Mouse (Mus musculus): ENCODE data around the gene S1pr1.

S1pr1 gene

DNA sequence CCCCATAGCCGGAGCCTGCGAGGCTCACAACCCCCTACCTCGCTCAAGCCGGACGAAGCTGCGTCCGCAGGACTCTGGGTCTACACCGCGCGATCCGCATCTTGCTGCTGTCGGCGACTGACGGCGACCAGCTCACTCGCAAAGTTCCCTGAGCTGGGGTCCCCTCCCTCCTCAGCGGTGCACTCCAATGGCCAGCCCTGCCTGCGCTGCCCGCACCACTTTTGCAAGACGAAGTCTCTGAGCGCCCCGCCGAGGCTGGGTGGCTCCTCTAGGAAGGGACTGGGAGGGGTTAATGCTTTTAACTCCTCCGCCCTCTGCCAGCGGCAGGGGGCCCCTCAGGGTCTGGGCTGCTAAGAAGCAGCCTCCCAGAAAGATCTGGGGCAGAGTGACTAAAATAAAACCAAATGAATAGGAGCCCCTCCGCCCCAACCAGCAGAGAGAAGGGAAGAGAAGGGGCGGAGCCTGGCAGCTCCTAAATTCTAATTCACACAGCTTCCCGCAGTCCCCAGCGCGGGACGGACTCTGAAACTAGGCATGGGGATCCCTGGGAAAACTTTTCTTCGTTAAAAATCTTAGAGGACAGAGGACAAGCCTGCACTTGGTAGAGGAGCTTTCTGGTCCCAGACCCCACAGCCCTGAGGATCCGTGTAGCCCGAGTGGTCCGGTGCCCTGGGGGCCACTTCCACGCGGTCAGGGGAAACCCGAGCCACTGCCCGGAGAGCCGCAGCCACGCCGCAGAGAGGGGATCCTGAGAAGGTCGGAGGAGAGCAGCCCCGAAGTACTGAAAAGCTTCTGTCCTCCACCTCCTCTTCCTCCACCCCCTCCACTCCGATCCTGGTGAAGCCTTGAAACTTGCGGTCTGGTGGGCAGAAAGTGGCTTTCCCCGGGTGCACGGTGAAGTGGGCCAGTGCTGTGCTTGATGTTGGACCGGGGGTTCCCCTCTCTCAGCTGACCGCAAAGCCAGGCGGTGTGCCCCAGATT is at the start of gene S1pr1:
TSS of gene S1pr1 (minus strand) at position 402 of the 981 bp plus-strand sequence.
- peak; percentile 45 for DNase-seq

DNA sequence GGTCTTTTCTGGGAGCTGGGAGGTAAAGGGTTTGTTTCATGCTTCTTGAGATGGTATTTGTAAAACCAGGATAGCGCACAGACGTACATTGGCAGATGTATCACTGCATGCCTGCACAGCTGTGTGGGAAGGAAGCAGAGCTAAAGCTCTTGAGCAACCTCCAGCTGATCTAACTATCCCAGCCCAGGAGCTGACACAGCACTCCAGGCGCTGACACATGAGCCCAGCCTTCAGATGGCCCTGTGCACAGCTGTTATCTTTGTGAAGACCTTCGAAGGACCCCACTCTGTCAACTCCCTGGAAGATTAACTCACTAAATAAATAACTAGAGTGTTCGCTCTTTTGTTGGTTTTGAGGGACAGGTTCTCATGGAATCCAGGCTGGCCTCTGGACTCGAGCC is 48.4 kb upstream of the S1pr1 start:
- no peak for DNase-seq

- DNase-seq = no peak
Observed at GRCm38 (mm10) chr3:115762841-115763240, 48.0 kb upstream of the S1pr1 start.

GRCm38 (mm10) chr3:115759659-115760058 is 44.8 kb upstream of the S1pr1 start:
- DNase-seq = no peak

- DNase-seq = no peak
Observed at GRCm38 (mm10) chr3:115758455-115758912, 43.6 kb upstream of the S1pr1 start.

DNA sequence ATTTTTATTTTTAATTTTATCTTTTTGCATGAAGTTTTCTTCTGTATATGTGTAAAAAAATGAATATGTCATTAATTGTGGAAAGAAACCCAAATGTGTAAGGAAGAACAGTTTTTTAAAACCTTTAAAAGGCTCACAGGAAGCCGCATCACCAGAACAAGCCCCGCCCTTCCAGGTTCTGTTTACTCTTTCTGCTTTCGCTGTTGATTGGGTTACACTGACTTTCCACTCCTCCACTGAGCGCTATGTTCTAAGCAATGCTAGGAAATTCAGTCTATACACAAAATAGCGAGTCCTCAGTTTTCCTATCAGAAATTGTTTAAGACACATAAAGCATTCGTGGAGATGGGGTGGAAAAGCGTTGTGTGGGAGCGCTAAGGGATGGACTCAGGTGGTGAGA is 39.6 kb upstream of the S1pr1 start:
- no peak for DNase-seq

DNA sequence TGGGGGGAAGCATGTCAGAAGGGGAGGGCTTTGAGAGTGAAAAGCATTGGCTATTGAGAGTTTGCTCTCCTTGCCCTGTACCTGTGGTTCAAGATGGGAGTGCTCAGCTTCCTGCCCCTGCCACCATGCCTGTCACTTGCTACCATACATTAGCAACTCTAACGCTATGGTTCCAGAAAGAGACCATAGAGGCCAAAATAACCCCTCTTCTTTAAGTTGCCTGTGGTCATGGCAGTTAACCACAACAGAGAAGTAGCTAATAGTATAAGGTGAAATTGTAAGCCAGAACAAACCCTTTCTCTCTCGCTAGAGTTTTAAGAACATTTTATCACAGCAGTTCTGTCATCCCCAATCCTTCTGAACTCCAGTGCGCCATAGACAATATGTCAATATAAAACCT is 35.5 kb upstream of the S1pr1 start:
- no peak for DNase-seq

DNA sequence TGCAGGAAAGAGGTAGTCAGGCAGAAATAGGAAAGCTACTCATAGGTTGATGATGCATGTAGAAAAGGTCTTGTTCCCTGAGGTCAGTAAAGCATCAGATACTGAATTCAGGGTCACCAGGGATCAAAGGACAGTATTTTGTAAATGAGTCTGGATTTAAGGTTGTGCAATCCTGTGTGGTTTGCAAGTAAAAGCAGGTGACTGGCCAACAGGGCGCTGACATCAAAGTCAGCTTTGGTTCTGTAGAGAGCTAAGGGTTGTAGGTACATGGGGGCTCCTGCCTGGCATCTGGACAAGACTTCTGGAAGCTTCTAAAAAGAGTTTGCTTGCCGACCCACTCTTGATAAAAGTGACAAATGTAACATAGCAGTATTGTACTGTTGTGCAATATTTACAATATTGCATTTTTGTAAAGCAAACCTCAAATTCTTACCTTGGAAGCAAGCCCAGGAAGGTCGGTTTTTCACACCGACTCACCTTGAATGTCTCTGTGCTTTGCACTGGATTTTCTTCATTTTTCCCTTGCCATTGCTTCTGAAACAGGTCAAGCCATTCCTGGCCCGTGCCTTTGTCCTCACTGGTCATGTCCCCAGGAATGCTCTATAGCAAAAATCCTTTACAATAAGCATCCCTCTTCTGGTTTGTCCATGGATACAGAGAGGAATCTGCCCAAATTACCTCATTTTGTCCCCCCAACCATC is 33.6 kb upstream of the S1pr1 start:
- DNase-seq = no peak

GRCm38 (mm10) chr3:115746511-115746910 is 31.6 kb upstream of the S1pr1 start:
- no peak for DNase-seq

- DNase-seq = no peak
Observed at GRCm38 (mm10) chr3:115745088-115745487, 30.2 kb upstream of the S1pr1 start.

GRCm38 (mm10) chr3:115738524-115738923 is 23.7 kb upstream of the S1pr1 start:
- DNase-seq = no peak

- no peak for DNase-seq
Observed at GRCm38 (mm10) chr3:115737785-115738318, 23.0 kb upstream of the S1pr1 start.

DNA sequence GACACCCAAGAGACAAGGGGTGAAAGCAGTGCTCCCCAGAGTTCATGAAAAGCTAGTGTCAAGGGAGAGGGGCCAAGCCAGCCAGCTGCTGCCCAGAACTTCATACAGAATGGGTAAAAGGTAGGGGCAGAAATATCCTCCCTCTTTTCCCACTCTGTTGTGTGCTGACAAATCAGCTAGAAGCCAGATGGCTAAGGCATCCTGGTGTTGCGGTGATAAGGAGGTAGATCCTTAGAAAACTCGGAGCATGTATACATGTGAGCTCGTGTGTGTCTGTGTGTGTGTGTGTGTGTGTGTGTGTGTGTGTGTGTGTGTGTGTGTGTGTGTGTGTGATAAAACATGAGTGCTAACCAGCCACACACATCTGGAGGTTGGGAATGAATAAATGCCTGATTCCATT is 20.7 kb upstream of the S1pr1 start:
- DNase-seq = no peak

GRCm38 (mm10) chr3:115734841-115735240 is 20.0 kb upstream of the S1pr1 start:
- DNase-seq = no peak

GRCm38 (mm10) chr3:115730336-115730735 is 15.5 kb upstream of the S1pr1 start:
- DNase-seq = no peak

- no peak for DNase-seq
Observed at GRCm38 (mm10) chr3:115729187-115729586, 14.3 kb upstream of the S1pr1 start.

DNA sequence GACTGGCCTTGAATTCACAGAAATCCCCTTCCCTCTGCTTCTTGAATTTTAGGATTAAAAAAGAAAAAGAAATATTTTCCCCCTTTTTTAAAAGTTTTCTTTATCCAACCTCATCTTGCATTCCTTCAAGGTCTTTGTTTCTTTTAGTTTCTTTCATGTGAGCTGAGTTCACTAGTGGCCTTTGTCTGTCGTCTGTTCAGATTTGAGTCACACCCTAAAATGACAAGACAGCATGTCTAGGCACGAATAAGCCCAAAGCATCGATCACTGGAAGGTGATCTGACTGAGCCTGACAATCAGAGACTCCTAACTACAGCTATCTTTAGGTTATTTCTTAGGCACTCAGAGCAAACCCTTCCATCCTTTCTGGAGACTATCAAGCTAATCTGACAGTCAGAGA is 13.3 kb upstream of the S1pr1 start:
- no peak for DNase-seq

DNA sequence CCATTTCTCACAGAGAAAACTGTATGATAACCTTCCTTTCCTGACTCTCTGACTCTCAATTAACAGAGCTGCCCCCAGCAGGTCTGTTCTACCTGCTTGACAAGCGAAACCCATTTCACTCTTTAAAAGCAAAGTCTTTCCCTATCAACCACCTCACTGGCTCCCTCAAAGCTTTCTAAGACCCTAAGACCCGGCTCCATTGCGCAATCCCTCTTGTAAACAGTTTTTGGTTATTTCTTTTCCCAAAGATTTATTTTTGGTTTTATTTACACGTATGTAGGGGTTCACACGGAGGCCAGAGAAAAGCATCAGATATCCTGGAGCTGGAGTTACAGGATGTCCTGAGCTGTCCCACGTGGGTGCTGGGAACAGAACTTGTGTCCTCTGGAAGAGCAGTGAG is 4.0 kb upstream of the S1pr1 start:
- DNase-seq = no peak

GRCm38 (mm10) chr3:115715900-115716515 is 1.1 kb upstream of the S1pr1 start:
- DNase-seq = no peak

GRCm38 (mm10) chr3:115714049-115714435 is 830 bp downstream of the S1pr1 start:
- no peak for DNase-seq

DNA sequence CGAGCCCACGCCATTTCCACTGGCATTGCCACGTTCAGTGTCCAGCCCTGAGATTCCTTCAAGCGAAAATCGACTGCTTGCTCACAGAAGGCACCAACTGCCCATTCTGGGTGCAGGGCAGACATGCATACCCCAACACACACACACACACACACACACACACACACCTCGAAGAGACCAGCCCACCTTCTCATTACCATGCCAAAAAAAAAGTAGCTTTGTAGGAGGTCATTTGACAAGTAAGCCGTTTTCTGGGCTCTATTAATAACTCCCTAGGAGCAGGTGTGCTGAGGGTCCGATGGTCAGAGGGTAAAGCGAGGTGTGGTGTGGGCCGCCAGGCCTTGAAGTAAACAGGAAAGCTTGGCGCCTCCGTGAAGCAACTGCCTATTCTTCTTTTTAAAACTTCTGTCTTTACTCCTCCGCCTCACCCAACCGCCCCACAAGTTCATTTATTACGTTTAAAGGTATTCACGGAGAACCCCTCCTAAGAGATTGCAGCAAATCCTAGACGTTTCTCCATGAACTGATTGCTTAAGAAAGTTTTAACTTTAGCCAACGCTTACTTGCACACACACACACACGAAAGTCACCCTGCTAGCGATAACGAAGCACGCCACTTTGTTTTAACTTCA is 1.3 kb downstream of the S1pr1 start:
- no peak for DNase-seq

- DNase-seq = peak; percentile 40
Observed at GRCm38 (mm10) chr3:115712808-115713200, 2.1 kb downstream of the S1pr1 start.
